Mouse (Mus musculus): ENCODE results near the gene Gm15737. TPM values are rescaled to one million over a fixed set of nuclear protein-coding genes. Genes with fewer than 3 reads are reported as not detected.
A peak's percentile ranks its signal among the peaks of the same experiment; 100 is the strongest.

Gene Gm15737
- polyA plus RNA-seq, 1 experiment from 2014 or later = 0.03 TPM

GRCm38 (mm10) chr6:92879700-92880265 lies 10.6 kb downstream of the Gm15737 start:
- no peak overlapping the region for H3K27ac ChIP-seq
- peaks cover 8% of the 10 kb centered on the region for H3K27me3 ChIP-seq (ENCODE audit: insufficient read depth, poor library complexity, severe bottlenecking)
- no peak overlapping the region for H3K4me3 ChIP-seq
- 77% methylated on average over 14 of the region's 14 CpGs for WGBS
- no peak for DNase-seq (ENCODE audit: low spot score)
- no peaks in the 10 kb centered on the region for H3K9me3 ChIP-seq
- 0 out of 2 replicates have a peak, but pooled peaks cover 3% of the 10 kb centered on the region for H3K36me3 ChIP-seq
- H3K4me1 ChIP-seq (replicated peaks) = peaks cover 12% of the 10 kb centered on the region

- no peak overlapping the region for H3K27ac ChIP-seq
Measured at GRCm38 (mm10) chr6:92882446-92882845, 13.3 kb downstream of the Gm15737 start.

DNA sequence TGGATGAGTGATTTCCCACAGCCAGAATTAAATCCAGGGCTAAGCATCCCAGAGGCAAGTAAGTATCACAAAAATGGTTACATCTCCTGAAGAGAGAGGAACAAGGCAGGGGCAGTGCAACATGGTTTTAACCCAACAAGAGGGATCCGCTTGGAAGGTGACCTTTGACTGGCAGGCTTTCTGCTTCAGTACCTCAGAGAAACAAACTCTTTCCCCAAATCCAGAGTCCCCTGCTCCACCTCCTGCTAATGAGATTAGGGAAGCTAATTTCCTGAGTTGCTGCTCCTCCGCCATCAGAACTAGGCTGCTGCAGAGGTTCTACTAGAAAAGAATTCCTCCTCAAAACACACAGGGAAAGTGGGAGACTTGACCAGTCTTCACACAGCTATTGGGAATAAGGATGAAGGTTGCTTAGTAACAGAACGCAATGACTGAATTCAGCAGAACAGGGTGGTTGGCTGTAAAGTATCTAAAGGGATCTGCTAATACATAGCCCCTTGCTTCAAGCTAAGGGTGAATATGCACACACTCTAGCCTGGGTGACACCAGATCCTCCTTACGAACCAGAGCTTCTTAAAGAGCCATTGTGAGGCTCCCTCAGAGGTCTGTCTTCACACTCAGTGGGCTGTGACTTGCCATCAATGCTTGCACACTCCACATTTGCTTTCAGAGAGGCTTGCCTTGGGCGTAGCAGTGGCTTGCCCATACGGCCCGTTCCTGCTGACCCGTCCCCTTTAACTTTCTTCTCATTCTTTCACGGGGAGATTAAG lies 14.2 kb downstream of the Gm15737 start:
- H3K4me3 ChIP-seq = no peak overlapping the region
- H3K4me1 ChIP-seq (replicated peaks) = peaks cover 12% of the 10 kb centered on the region
- no peak overlapping the region for H3K27ac ChIP-seq
- H3K9me3 ChIP-seq = no peaks in the 10 kb centered on the region
- DNase-seq (ENCODE audit: low spot score) = peak; percentile 9
- WGBS = 25% methylated on average over 9 of the region's 9 CpGs
- H3K27me3 ChIP-seq (ENCODE audit: insufficient read depth, poor library complexity, severe bottlenecking) = peaks cover 17% of the 10 kb centered on the region
- no peaks in the 10 kb centered on the region for H3K36me3 ChIP-seq

More at GRCm38 (mm10) chr6:92882446-92882845, 13.3 kb downstream of the Gm15737 start:
- 84% methylated on average over 5 of the region's 5 CpGs for WGBS
- Histone ChIP-seq H3K9me3 (no peaks in the 10 kb centered on the region), H3K27me3 (ENCODE audit: insufficient read depth, poor library complexity, severe bottlenecking) (peaks cover 17% of the 10 kb centered on the region), H3K4me3 (no peak overlapping the region), H3K4me1 (replicated peaks) (peaks cover 12% of the 10 kb centered on the region), H3K36me3 (0 out of 2 replicates have a peak, but pooled peaks cover 3% of the 10 kb centered on the region)
- no peak for DNase-seq (ENCODE audit: low spot score)

DNA sequence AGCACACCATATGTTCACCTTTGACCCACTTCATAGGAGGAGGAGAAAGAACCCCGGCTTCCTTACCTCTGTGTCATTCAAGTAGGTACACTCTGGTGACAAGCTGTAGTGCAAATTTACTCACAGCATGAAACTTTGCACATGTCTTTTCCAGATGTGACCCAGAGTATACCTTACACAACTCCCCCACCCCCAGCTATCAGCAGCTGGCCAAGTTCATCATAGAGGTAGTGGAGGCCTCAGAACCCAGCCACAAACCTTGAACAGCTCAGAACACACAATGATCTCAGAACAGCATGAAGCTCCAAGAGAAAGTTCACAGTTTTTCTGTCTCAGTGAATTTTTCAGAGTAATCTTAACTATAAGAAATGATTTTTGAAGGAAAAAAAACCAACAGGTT lies 22.4 kb downstream of the Gm15737 start:
- H3K9me3 ChIP-seq = no peaks in the 10 kb centered on the region
- no peak overlapping the region for H3K27ac ChIP-seq
- H3K27me3 ChIP-seq (ENCODE audit: insufficient read depth, poor library complexity, severe bottlenecking) = no peaks in the 10 kb centered on the region
- WGBS = 61% methylated on average over 1 of the region's 1 CpGs
- no peak for DNase-seq (ENCODE audit: low spot score)
- H3K36me3 ChIP-seq = peaks cover 10% of the 10 kb centered on the region; the same call in 1 of the 2 replicates
- peaks cover 14% of the 10 kb centered on the region for H3K4me1 ChIP-seq (replicated peaks)
- no peak overlapping the region for H3K4me3 ChIP-seq

GRCm38 (mm10) chr6:92904037-92904436 lies 34.9 kb downstream of the Gm15737 start:
- no peaks in the 10 kb centered on the region for H3K9me3 ChIP-seq
- H3K36me3 ChIP-seq = peaks cover 6% of the 10 kb centered on the region; the same call in 1 of the 2 replicates
- WGBS = 83% methylated on average over 1 of the region's 1 CpGs
- no peak overlapping the region for H3K27ac ChIP-seq
- no peak for DNase-seq (ENCODE audit: low spot score)
- H3K4me1 ChIP-seq (replicated peaks) = peaks cover 10% of the 10 kb centered on the region
- peaks cover 12% of the 10 kb centered on the region; the same call in 1 of the 2 replicates for H3K27me3 ChIP-seq (ENCODE audit: insufficient read depth, poor library complexity, severe bottlenecking)
- no peak overlapping the region for H3K4me3 ChIP-seq

- WGBS = 66% methylated on average over 2 of the region's 2 CpGs
- Histone ChIP-seq H3K4me1 (replicated peaks) (peaks cover 10% of the 10 kb centered on the region), H3K9me3 (no peaks in the 10 kb centered on the region), H3K36me3 (peaks cover 6% of the 10 kb centered on the region; the same call in 1 of the 2 replicates), H3K27me3 (ENCODE audit: insufficient read depth, poor library complexity, severe bottlenecking) (peaks cover 12% of the 10 kb centered on the region; the same call in 1 of the 2 replicates), H3K27ac (no peak overlapping the region), H3K4me3 (no peak overlapping the region)
- DNase-seq (ENCODE audit: low spot score) = no peak
Measured at GRCm38 (mm10) chr6:92904491-92904890, 35.3 kb downstream of the Gm15737 start.

- 10% methylated on average over 5 of the region's 5 CpGs for WGBS
- Histone ChIP-seq H3K36me3 (peaks cover 6% of the 10 kb centered on the region; the same call in 1 of the 2 replicates), H3K27ac (no peak overlapping the region), H3K27me3 (ENCODE audit: insufficient read depth, poor library complexity, severe bottlenecking) (peaks cover 12% of the 10 kb centered on the region; the same call in 1 of the 2 replicates), H3K4me3 (no peak overlapping the region), H3K4me1 (replicated peaks) (peaks cover 10% of the 10 kb centered on the region), H3K9me3 (no peaks in the 10 kb centered on the region)
- peak; percentile 61 for DNase-seq (ENCODE audit: low spot score)
Measured at GRCm38 (mm10) chr6:92905922-92906321, 36.8 kb downstream of the Gm15737 start.

DNA sequence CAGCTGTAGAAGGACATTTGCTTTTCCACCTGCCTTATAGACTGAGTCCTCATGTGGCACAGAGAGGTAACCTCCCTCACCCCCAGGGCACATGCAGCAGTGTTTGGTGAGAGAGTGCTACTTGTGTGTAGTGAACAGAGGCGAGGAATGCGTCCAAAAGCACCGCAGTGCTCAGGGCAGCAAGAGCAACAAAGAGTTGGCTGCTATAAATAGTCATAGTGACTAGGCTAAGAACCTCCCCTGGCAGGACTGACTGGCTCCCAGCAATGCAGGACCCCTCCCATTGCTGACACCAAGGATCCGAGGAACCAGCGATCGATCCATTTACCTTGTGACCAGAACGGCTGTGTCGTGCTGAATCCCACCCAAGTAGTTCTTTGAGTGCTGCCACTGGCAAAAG lies 40.2 kb downstream of the Gm15737 start:
- Histone ChIP-seq H3K27me3 (ENCODE audit: insufficient read depth, poor library complexity, severe bottlenecking) (peaks cover 3% of the 10 kb centered on the region; the same call in 1 of the 2 replicates), H3K36me3 (no peaks in the 10 kb centered on the region), H3K9me3 (no peaks in the 10 kb centered on the region), H3K4me3 (no peak overlapping the region), H3K27ac (no peak overlapping the region), H3K4me1 (replicated peaks) (peaks cover 10% of the 10 kb centered on the region)
- 60% methylated on average over 8 of the region's 8 CpGs for WGBS
- DNase-seq (ENCODE audit: low spot score) = no peak

- no peak for DNase-seq (ENCODE audit: low spot score)
- Histone ChIP-seq H3K36me3 (no peaks in the 10 kb centered on the region), H3K27me3 (ENCODE audit: insufficient read depth, poor library complexity, severe bottlenecking) (peaks cover 3% of the 10 kb centered on the region; the same call in 1 of the 2 replicates), H3K4me3 (no peak overlapping the region), H3K27ac (no peak overlapping the region), H3K9me3 (no peaks in the 10 kb centered on the region), H3K4me1 (replicated peaks) (peaks cover 9% of the 10 kb centered on the region)
- WGBS = 81% methylated on average over 3 of the region's 3 CpGs
Measured at GRCm38 (mm10) chr6:92910611-92911010, 41.5 kb downstream of the Gm15737 start.

GRCm38 (mm10) chr6:92920938-92921689 lies 52.0 kb downstream of the Gm15737 start:
- Histone ChIP-seq H3K4me1 (replicated peaks) (no peaks in the 10 kb centered on the region), H3K9me3 (no peaks in the 10 kb centered on the region), H3K4me3 (no peak overlapping the region), H3K36me3 (no peaks in the 10 kb centered on the region), H3K27ac (no peak overlapping the region), H3K27me3 (ENCODE audit: insufficient read depth, poor library complexity, severe bottlenecking) (no peaks in the 10 kb centered on the region)
- DNase-seq (ENCODE audit: low spot score) = no peak
- 79% methylated on average over 10 of the region's 10 CpGs for WGBS

DNA sequence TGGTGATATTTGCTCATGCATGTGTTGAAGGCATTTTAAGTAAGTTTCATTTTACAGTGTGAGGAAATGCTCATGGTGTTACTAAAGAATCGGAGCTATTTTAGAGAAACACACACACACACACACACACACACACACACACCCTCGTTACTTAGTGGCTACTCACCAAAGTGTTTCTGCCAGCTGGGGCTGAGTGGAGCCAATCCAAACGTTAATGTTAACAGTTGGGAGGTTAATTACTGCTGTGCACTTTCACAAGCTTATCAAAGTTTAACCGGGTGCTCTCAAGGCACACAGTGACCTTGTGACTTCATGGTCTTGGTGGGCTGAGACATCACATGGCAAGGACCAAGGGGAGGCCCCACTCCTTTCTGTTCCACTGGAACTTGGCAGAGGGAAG lies 52.7 kb downstream of the Gm15737 start:
- Histone ChIP-seq H3K27ac (no peak overlapping the region), H3K4me3 (no peak overlapping the region), H3K27me3 (ENCODE audit: insufficient read depth, poor library complexity, severe bottlenecking) (no peaks in the 10 kb centered on the region), H3K36me3 (no peaks in the 10 kb centered on the region), H3K4me1 (replicated peaks) (no peaks in the 10 kb centered on the region), H3K9me3 (no peaks in the 10 kb centered on the region)
- 65% methylated on average over 4 of the region's 4 CpGs for whole genome bisulfite sequencing
- DNase-seq (ENCODE audit: low spot score) = no peak

GRCm38 (mm10) chr6:92924536-92924935 lies 55.4 kb downstream of the Gm15737 start:
- Histone ChIP-seq H3K36me3 (no peaks in the 10 kb centered on the region), H3K9me3 (no peaks in the 10 kb centered on the region), H3K27ac (no peak overlapping the region), H3K27me3 (ENCODE audit: insufficient read depth, poor library complexity, severe bottlenecking) (no peaks in the 10 kb centered on the region), H3K4me1 (replicated peaks) (no peaks in the 10 kb centered on the region), H3K4me3 (no peak overlapping the region)
- WGBS = 72% methylated on average over 8 of the region's 8 CpGs
- no peak for DNase-seq (ENCODE audit: low spot score)

All from hindbrain, embryonic 10.5 days (tissue).